Comparison of ENCODE assay signal across 8 mouse cellular contexts in genomic region chr10:81294442-81294841, GRCm38 (mm10). TPM values are rescaled to one million over a fixed set of nuclear protein-coding genes. Genes with fewer than 3 reads are reported as not detected.
DNase-seq lines count a peak whose midpoint lies in the region; ATAC-seq lines count a peak whose summit lies in the region.

No protein-coding gene starts in this region.

- DNase-seq in lung, postnatal 25 days (ENCODE audit: low spot score), result no peak
- no peak for DNase-seq in embryonic facial prominence, embryonic 11.5 days (ENCODE audit: low spot score)
- no peak for DNase-seq in limb, embryonic 10.5 days (ENCODE audit: low spot score)
- DNase-seq in right cerebral cortex, adult 18-20 months, result no peak
- DNase-seq in gastrocnemius, postnatal 14 days, result no peak
- DNase-seq in kidney, adult 11 months, result no peak

- WGBS in lung, embryonic 15.5 days, result 47% methylated on average over 8 of the region's 8 CpGs
- 58% methylated on average over 8 of the region's 8 CpGs for WGBS in embryonic facial prominence, embryonic 11.5 days
- WGBS in limb, embryonic 10.5 days, result 58% methylated on average over 8 of the region's 8 CpGs
- 48% methylated on average over 8 of the region's 8 CpGs for WGBS in stomach, embryonic 14.5 days

- peak overlapping the region; percentile 95 for H3K4me2 ChIP-seq in lung, embryonic 15.5 days
- peak overlapping the region; percentile 75 for H3K4me2 ChIP-seq in embryonic facial prominence, embryonic 11.5 days (ENCODE audit: low read depth, low read length)
- H3K4me2 ChIP-seq in stomach, embryonic 14.5 days (replicated peaks; ENCODE audit: low read depth, low read length), result peak overlapping the region; percentile 99

- no peaks in the 10 kb centered on the region for H3K9me3 ChIP-seq in lung, embryonic 15.5 days
- no peaks in the 10 kb centered on the region for H3K9me3 ChIP-seq in embryonic facial prominence, embryonic 11.5 days (replicated peaks; ENCODE audit: control insufficient read depth, low read length)
- H3K9me3 ChIP-seq in limb, embryonic 10.5 days (replicated peaks), result no peaks in the 10 kb centered on the region
- H3K9me3 ChIP-seq in stomach, embryonic 14.5 days (ENCODE audit: control insufficient read depth, low read depth, low read length), result no peaks in the 10 kb centered on the region

- no peak overlapping the region for H3K27ac ChIP-seq in lung, embryonic 15.5 days
- H3K27ac ChIP-seq in embryonic facial prominence, embryonic 11.5 days (replicated peaks; ENCODE audit: low read depth, low read length), result no peak overlapping the region
- peak overlapping the region; percentile 96; the same call in 1 of the 2 replicates for H3K27ac ChIP-seq in limb, embryonic 10.5 days
- H3K27ac ChIP-seq in stomach, embryonic 14.5 days (ENCODE audit: low read length), result no peak overlapping the region

- no peak for ATAC-seq in lung, embryonic 15.5 days (ENCODE audit: borderline replicate concordance, extremely low read depth, low FRiP score, low TSS enrichment)
- no peak for ATAC-seq in embryonic facial prominence, embryonic 11.5 days (replicated peaks; ENCODE audit: insufficient number of reproducible peaks, low FRiP score, low TSS enrichment, low read depth)
- no peak for ATAC-seq in stomach, embryonic 14.5 days (ENCODE audit: insufficient number of reproducible peaks, insufficient read depth, low FRiP score, low read depth)

- no peaks in the 10 kb centered on the region for H3K36me3 ChIP-seq in lung, embryonic 15.5 days
- no peaks in the 10 kb centered on the region for H3K36me3 ChIP-seq in embryonic facial prominence, embryonic 11.5 days (replicated peaks; ENCODE audit: control insufficient read depth, insufficient read depth, low read depth, low read length)
- peaks cover 31% of the 10 kb centered on the region for H3K36me3 ChIP-seq in limb, embryonic 10.5 days
- H3K36me3 ChIP-seq in stomach, embryonic 14.5 days (ENCODE audit: control insufficient read depth, insufficient read depth, low read length), result no peaks in the 10 kb centered on the region

- intact Hi-C loops in gastrocnemius, postnatal 14 days (cut with DNase I; ENCODE audit: low total_unique reads), result no loop called here

- H3K4me1 ChIP-seq in lung, embryonic 15.5 days, result peaks cover 51% of the 10 kb centered on the region
- H3K4me1 ChIP-seq in embryonic facial prominence, embryonic 11.5 days (ENCODE audit: control insufficient read depth, insufficient read depth, low read length), result peaks cover 8% of the 10 kb centered on the region; the same call in 1 of the 2 replicates
- H3K4me1 ChIP-seq in limb, embryonic 10.5 days, result peaks cover 48% of the 10 kb centered on the region
- peaks cover 19% of the 10 kb centered on the region for H3K4me1 ChIP-seq in stomach, embryonic 14.5 days (ENCODE audit: control insufficient read depth, insufficient read depth, low read length)

- H3K27me3 ChIP-seq in lung, embryonic 15.5 days, result peaks cover 10% of the 10 kb centered on the region; the same call in 1 of the 2 replicates
- H3K27me3 ChIP-seq in embryonic facial prominence, embryonic 11.5 days (ENCODE audit: control insufficient read depth, insufficient read depth, low read length), result peaks cover 18% of the 10 kb centered on the region
- peaks cover 30% of the 10 kb centered on the region for H3K27me3 ChIP-seq in limb, embryonic 10.5 days (ENCODE audit: low read depth, poor library complexity, severe bottlenecking)
- H3K27me3 ChIP-seq in stomach, embryonic 14.5 days (ENCODE audit: control insufficient read depth, insufficient read depth, low read length), result no peaks in the 10 kb centered on the region; the same call in 1 of the 2 replicates

- peak overlapping the region; percentile 78 for H3K4me3 ChIP-seq in lung, embryonic 15.5 days
- peak overlapping the region; percentile 91 for H3K4me3 ChIP-seq in embryonic facial prominence, embryonic 11.5 days (ENCODE audit: low read depth, low read length)
- peak overlapping the region; percentile 83 for H3K4me3 ChIP-seq in limb, embryonic 10.5 days
- peak overlapping the region; percentile 82; the same call in 1 of the 2 replicates for H3K4me3 ChIP-seq in stomach, embryonic 14.5 days (ENCODE audit: low read depth, low read length)

- peak overlapping the region; percentile 71; the same call in 1 of the 2 replicates for H3K9ac ChIP-seq in lung, embryonic 15.5 days
- H3K9ac ChIP-seq in embryonic facial prominence, embryonic 11.5 days (replicated peaks; ENCODE audit: low read length), result peak overlapping the region; percentile 87
- peak overlapping the region; percentile 68; the same call in 1 of the 2 replicates for H3K9ac ChIP-seq in stomach, embryonic 14.5 days (replicated peaks; ENCODE audit: low read depth, low read length)

RNA-seq across cellular contexts. Expression of gene Pip5k1c, which starts 1.7 kb away (rescaled TPM):
- polyA plus RNA-seq in lung, embryonic 15.5 days (2015; fragmentation: Nextera tagmentation; extraction: Ambion mirVana), result 45.4 and 47.0 TPM in 2 replicates
- 41.5 and 46.6 TPM in 2 replicates for polyA plus RNA-seq in embryonic facial prominence, embryonic 11.5 days (2014; fragmentation: Nextera tagmentation; extraction: Ambion mirVana)
- 67.0 and 71.3 TPM in 2 replicates for polyA plus RNA-seq in limb, embryonic 10.5 days (2016; fragmentation: Nextera tagmentation; extraction: Ambion mirVana)
- polyA plus RNA-seq in stomach, embryonic 14.5 days (2014; fragmentation: Nextera tagmentation; extraction: Ambion mirVana), result 50.1 and 51.4 TPM in 2 replicates
- total RNA-seq in gastrocnemius, postnatal 14 days (2021), result 10 to 100 TPM; 18.5 to 22.8 TPM

RNA-seq across cellular contexts. Expression of gene Tjp3, which starts 3.1 kb away (rescaled TPM):
- polyA plus RNA-seq in lung, embryonic 15.5 days (2015; fragmentation: Nextera tagmentation; extraction: Ambion mirVana), result 26.4 and 28.8 TPM in 2 replicates
- 2.5 and 3.3 TPM in 2 replicates for polyA plus RNA-seq in embryonic facial prominence, embryonic 11.5 days (2014; fragmentation: Nextera tagmentation; extraction: Ambion mirVana)
- 4.7 and 5.1 TPM in 2 replicates for polyA plus RNA-seq in limb, embryonic 10.5 days (2016; fragmentation: Nextera tagmentation; extraction: Ambion mirVana)
- 21.6 and 25.2 TPM in 2 replicates for polyA plus RNA-seq in stomach, embryonic 14.5 days (2014; fragmentation: Nextera tagmentation; extraction: Ambion mirVana)
- not detected for total RNA-seq in gastrocnemius, postnatal 14 days (2021)

RNA-seq across cellular contexts. Expression of gene Cactin, which starts 26.5 kb away (rescaled TPM):
- polyA plus RNA-seq in lung, embryonic 15.5 days (2015; fragmentation: Nextera tagmentation; extraction: Ambion mirVana), result 48.4 and 49.9 TPM in 2 replicates
- 30.1 and 30.5 TPM in 2 replicates for polyA plus RNA-seq in embryonic facial prominence, embryonic 11.5 days (2014; fragmentation: Nextera tagmentation; extraction: Ambion mirVana)
- 62.5 and 67.7 TPM in 2 replicates for polyA plus RNA-seq in limb, embryonic 10.5 days (2016; fragmentation: Nextera tagmentation; extraction: Ambion mirVana)
- polyA plus RNA-seq in stomach, embryonic 14.5 days (2014; fragmentation: Nextera tagmentation; extraction: Ambion mirVana), result 21.3 and 21.7 TPM in 2 replicates
- 1 to 10 TPM; 7.7 to 10.0 TPM for total RNA-seq in gastrocnemius, postnatal 14 days (2021)

RNA-seq across cellular contexts. Expression of gene Apba3, which starts 27.7 kb away (rescaled TPM):
- polyA plus RNA-seq in lung, embryonic 15.5 days (2015; fragmentation: Nextera tagmentation; extraction: Ambion mirVana), result 60.7 and 66.5 TPM in 2 replicates
- 35.3 and 41.3 TPM in 2 replicates for polyA plus RNA-seq in embryonic facial prominence, embryonic 11.5 days (2014; fragmentation: Nextera tagmentation; extraction: Ambion mirVana)
- polyA plus RNA-seq in limb, embryonic 10.5 days (2016; fragmentation: Nextera tagmentation; extraction: Ambion mirVana), result 56.5 and 57.6 TPM in 2 replicates
- 47.0 and 51.1 TPM in 2 replicates for polyA plus RNA-seq in stomach, embryonic 14.5 days (2014; fragmentation: Nextera tagmentation; extraction: Ambion mirVana)
- 10 to 100 TPM; 62.8 to 71.1 TPM for total RNA-seq in gastrocnemius, postnatal 14 days (2021)

RNA-seq across cellular contexts. Expression of gene Mrpl54, which starts 27.7 kb away (rescaled TPM):
- 208 and 225 TPM in 2 replicates for polyA plus RNA-seq in lung, embryonic 15.5 days (2015; fragmentation: Nextera tagmentation; extraction: Ambion mirVana)
- 203 and 205 TPM in 2 replicates for polyA plus RNA-seq in embryonic facial prominence, embryonic 11.5 days (2014; fragmentation: Nextera tagmentation; extraction: Ambion mirVana)
- polyA plus RNA-seq in limb, embryonic 10.5 days (2016; fragmentation: Nextera tagmentation; extraction: Ambion mirVana), result 234 and 258 TPM in 2 replicates
- 223 and 246 TPM in 2 replicates for polyA plus RNA-seq in stomach, embryonic 14.5 days (2014; fragmentation: Nextera tagmentation; extraction: Ambion mirVana)
- 10 to 100 TPM; 93.1 to 99.9 TPM for total RNA-seq in gastrocnemius, postnatal 14 days (2021)
